Mouse (Mus musculus): ENCODE data around the gene Foxf1. TPM values are rescaled to one million over a fixed set of nuclear protein-coding genes. Genes with fewer than 3 reads are reported as not detected.

Foxf1 gene
- polyA plus RNA-seq, 1 experiment from 2014 or later, result 5.6 TPM

GRCm38 (mm10) chr8:121073174-121074107, 10.7 kb upstream of the Foxf1 start:
- 3% methylated on average over 48 of the region's 48 CpGs for WGBS (ENCODE audit: insufficient replicate concordance)
- H3K4me1 ChIP-seq (replicated peaks), result no peaks in the 10 kb centered on the region
- peak overlapping the region; percentile 18 for H3K4me3 ChIP-seq (replicated peaks)
- no peak overlapping the region for H3K27ac ChIP-seq
- H3K4me2 ChIP-seq, result peak overlapping the region; percentile 32
- no peak for DNase-seq
- ATAC-seq (ENCODE audit: low read depth), result no peak
- no peak overlapping the region for H3K9ac ChIP-seq
- H3K9me3 ChIP-seq (replicated peaks), result no peaks in the 10 kb centered on the region
- H3K27me3 ChIP-seq, result peaks cover 98% of the 10 kb centered on the region
- no peaks in the 10 kb centered on the region for H3K36me3 ChIP-seq

GRCm38 (mm10) chr8:121074108-121074847, 9.9 kb upstream of the Foxf1 start:
- ATAC-seq (ENCODE audit: low read depth) (no peak), DNase-seq (no peak)
- H3K27me3 ChIP-seq, result peaks cover 99% of the 10 kb centered on the region
- no peaks in the 10 kb centered on the region for H3K9me3 ChIP-seq (replicated peaks)
- WGBS (ENCODE audit: insufficient replicate concordance), result 8% methylated on average over 15 of the region's 15 CpGs
- H3K27ac ChIP-seq, result no peak overlapping the region
- H3K36me3 ChIP-seq, result no peaks in the 10 kb centered on the region
- H3K4me1 ChIP-seq (replicated peaks), result no peaks in the 10 kb centered on the region
- H3K4me3 ChIP-seq (replicated peaks), result no peak overlapping the region
- H3K9ac ChIP-seq, result no peak overlapping the region
- no peak overlapping the region for H3K4me2 ChIP-seq

- Histone ChIP-seq H3K27ac (no peak overlapping the region), H3K27me3 (peaks cover 99% of the 10 kb centered on the region), H3K9me3 (replicated peaks) (no peaks in the 10 kb centered on the region), H3K4me1 (replicated peaks) (no peaks in the 10 kb centered on the region), H3K9ac (no peak overlapping the region), H3K4me3 (replicated peaks) (no peak overlapping the region), H3K36me3 (no peaks in the 10 kb centered on the region), H3K4me2 (no peak overlapping the region)
- DNase-seq (no peak), ATAC-seq (ENCODE audit: low read depth) (no peak)
- 6% methylated on average over 10 of the region's 10 CpGs for WGBS (ENCODE audit: insufficient replicate concordance)
Observed at GRCm38 (mm10) chr8:121074848-121075145, 9.4 kb upstream of the Foxf1 start.

GRCm38 (mm10) chr8:121075936-121076335, 8.2 kb upstream of the Foxf1 start:
- H3K4me2 ChIP-seq, result no peak overlapping the region
- H3K27ac ChIP-seq, result no peak overlapping the region
- H3K9ac ChIP-seq, result no peak overlapping the region
- 9% methylated on average over 13 of the region's 13 CpGs for WGBS (ENCODE audit: insufficient replicate concordance)
- H3K36me3 ChIP-seq, result no peaks in the 10 kb centered on the region
- H3K4me3 ChIP-seq (replicated peaks), result no peak overlapping the region
- no peaks in the 10 kb centered on the region for H3K4me1 ChIP-seq (replicated peaks)
- no peak for DNase-seq
- H3K9me3 ChIP-seq (replicated peaks), result no peaks in the 10 kb centered on the region
- H3K27me3 ChIP-seq, result peaks cover 99% of the 10 kb centered on the region
- ATAC-seq (ENCODE audit: low read depth), result no peak

GRCm38 (mm10) chr8:121076555-121076954, 7.6 kb upstream of the Foxf1 start:
- no peaks in the 10 kb centered on the region for H3K9me3 ChIP-seq (replicated peaks)
- no peaks in the 10 kb centered on the region for H3K4me1 ChIP-seq (replicated peaks)
- 19% methylated on average over 7 of the region's 7 CpGs for WGBS (ENCODE audit: insufficient replicate concordance)
- peaks cover 99% of the 10 kb centered on the region for H3K27me3 ChIP-seq
- DNase-seq, result no peak
- H3K4me3 ChIP-seq (replicated peaks), result no peak overlapping the region
- H3K27ac ChIP-seq, result no peak overlapping the region
- ATAC-seq (ENCODE audit: low read depth), result no peak
- no peak overlapping the region for H3K4me2 ChIP-seq
- no peaks in the 10 kb centered on the region for H3K36me3 ChIP-seq
- no peak overlapping the region for H3K9ac ChIP-seq

GRCm38 (mm10) chr8:121078721-121079120, 5.5 kb upstream of the Foxf1 start:
- H3K4me3 ChIP-seq (replicated peaks), result no peak overlapping the region
- no peaks in the 10 kb centered on the region for H3K36me3 ChIP-seq
- no peak overlapping the region for H3K9ac ChIP-seq
- ATAC-seq (ENCODE audit: low read depth) (no peak), DNase-seq (no peak)
- H3K9me3 ChIP-seq (replicated peaks), result no peaks in the 10 kb centered on the region
- peaks cover 99% of the 10 kb centered on the region for H3K27me3 ChIP-seq
- H3K4me2 ChIP-seq, result no peak overlapping the region
- 14% methylated on average over 14 of the region's 14 CpGs for WGBS (ENCODE audit: insufficient replicate concordance)
- H3K4me1 ChIP-seq (replicated peaks), result 0 out of 2 replicates have a peak, but pooled peaks cover 4% of the 10 kb centered on the region
- H3K27ac ChIP-seq, result no peak overlapping the region

- H3K9me3 ChIP-seq (replicated peaks), result no peaks in the 10 kb centered on the region
- H3K27ac ChIP-seq, result no peak overlapping the region
- DNase-seq (no peak), ATAC-seq (ENCODE audit: low read depth) (no peak)
- H3K4me1 ChIP-seq (replicated peaks), result 0 out of 2 replicates have a peak, but pooled peaks cover 6% of the 10 kb centered on the region
- no peak overlapping the region for H3K4me3 ChIP-seq (replicated peaks)
- no peak overlapping the region for H3K9ac ChIP-seq
- H3K27me3 ChIP-seq, result peaks cover 99% of the 10 kb centered on the region
- 4% methylated on average over 7 of the region's 7 CpGs for WGBS (ENCODE audit: insufficient replicate concordance)
- H3K36me3 ChIP-seq, result no peaks in the 10 kb centered on the region
- no peak overlapping the region for H3K4me2 ChIP-seq
Observed at GRCm38 (mm10) chr8:121079201-121079600, 5.0 kb upstream of the Foxf1 start.

- ATAC-seq (ENCODE audit: low read depth), result no peak
- Histone ChIP-seq H3K27me3 (peaks cover 99% of the 10 kb centered on the region), H3K27ac (no peak overlapping the region), H3K4me2 (no peak overlapping the region), H3K9ac (no peak overlapping the region), H3K4me3 (replicated peaks) (no peak overlapping the region), H3K36me3 (no peaks in the 10 kb centered on the region), H3K9me3 (replicated peaks) (no peaks in the 10 kb centered on the region), H3K4me1 (replicated peaks) (0 out of 2 replicates have a peak, but pooled peaks cover 8% of the 10 kb centered on the region)
- DNase-seq, result no peak
- WGBS (ENCODE audit: insufficient replicate concordance), result 15% methylated on average over 12 of the region's 12 CpGs
Observed at GRCm38 (mm10) chr8:121079944-121080343, 4.2 kb upstream of the Foxf1 start.

- Histone ChIP-seq H3K27me3 (peaks cover 99% of the 10 kb centered on the region), H3K9me3 (replicated peaks) (no peaks in the 10 kb centered on the region), H3K4me2 (peak overlapping the region; percentile 35), H3K27ac (no peak overlapping the region), H3K4me1 (replicated peaks) (0 out of 2 replicates have a peak, but pooled peaks cover 8% of the 10 kb centered on the region), H3K4me3 (replicated peaks) (peak overlapping the region; percentile 7; the same call in 1 of the 2 replicates), H3K9ac (no peak overlapping the region), H3K36me3 (no peaks in the 10 kb centered on the region)
- DNase-seq (no peak), ATAC-seq (ENCODE audit: low read depth) (no peak)
- 2% methylated on average over 49 of the region's 49 CpGs for WGBS (ENCODE audit: insufficient replicate concordance)
Observed at GRCm38 (mm10) chr8:121080361-121081090, 3.7 kb upstream of the Foxf1 start.

GRCm38 (mm10) chr8:121081398-121081797, 2.8 kb upstream of the Foxf1 start:
- H3K9ac ChIP-seq, result no peak overlapping the region
- ATAC-seq (ENCODE audit: low read depth) (no peak), DNase-seq (no peak)
- 0 out of 2 replicates have a peak, but pooled peaks cover 8% of the 10 kb centered on the region for H3K4me1 ChIP-seq (replicated peaks)
- no peaks in the 10 kb centered on the region for H3K9me3 ChIP-seq (replicated peaks)
- 0 out of 2 replicates have a peak overlapping the region, but pooled peaks have one; percentile 12 for H3K4me3 ChIP-seq (replicated peaks)
- H3K27me3 ChIP-seq, result peaks cover 99% of the 10 kb centered on the region
- H3K4me2 ChIP-seq, result peak overlapping the region; percentile 64
- H3K36me3 ChIP-seq, result no peaks in the 10 kb centered on the region
- WGBS (ENCODE audit: insufficient replicate concordance), result 11% methylated on average over 7 of the region's 7 CpGs
- H3K27ac ChIP-seq, result no peak overlapping the region
